Mouse (Mus musculus): Measurements from ENCODE around the gene Cbx4.

GRCm38 (mm10) chr11:119043761-119044550 lies 42.1 kb downstream of the Cbx4 start:
- TF ChIP-seq CTCF (IDR thresholded peaks at IDR 0.05; ENCODE audit: low read depth), result peak; percentile 69
- no peak for TF ChIP-seq EP300 (optimal IDR thresholded peaks at IDR 0.05)
